Mouse (Mus musculus) heart, postnatal 4 days (tissue): Measurements from ENCODE around the gene Retreg1. TPM values are rescaled to one million over a fixed set of nuclear protein-coding genes. Genes with fewer than 3 reads are reported as not detected.
A peak's percentile ranks its signal among the peaks of the same experiment; 100 is the strongest.

Source experiments
- DNase-seq: peaks from one replicate; pipeline ENCODE4 v3.0.0; 2021
- total RNA-seq, 2 experiments: library from RNA; stranded (reverse); gene quantifications; 2 replicates each; pipeline ENCODE4 v1.2.3; 2021

Retreg1 gene
- total RNA-seq, 2 experiments from 2014 or later, result 112 to 141 TPM

DNA sequence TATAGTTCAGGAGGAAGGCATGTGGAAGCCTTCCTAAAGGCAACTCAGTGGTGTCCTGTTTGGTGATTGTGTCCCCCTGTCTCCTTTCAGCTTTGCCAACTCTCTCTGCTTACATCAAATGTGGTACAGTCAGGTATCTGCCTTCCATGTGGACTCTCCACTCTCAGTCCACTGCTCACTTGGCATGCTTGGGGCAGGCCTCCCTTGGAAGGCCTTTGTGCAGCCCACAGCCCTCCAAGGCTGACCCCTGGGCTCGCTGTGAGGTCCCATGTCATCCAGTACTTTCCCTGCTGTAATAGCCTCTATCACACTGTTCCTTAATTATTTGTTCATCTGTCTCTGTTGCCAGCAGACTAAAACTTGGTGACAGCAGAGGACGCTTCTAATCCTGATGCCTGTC lies 79.0 kb downstream of the Retreg1 start:
- DNase-seq, result no peak

DNA sequence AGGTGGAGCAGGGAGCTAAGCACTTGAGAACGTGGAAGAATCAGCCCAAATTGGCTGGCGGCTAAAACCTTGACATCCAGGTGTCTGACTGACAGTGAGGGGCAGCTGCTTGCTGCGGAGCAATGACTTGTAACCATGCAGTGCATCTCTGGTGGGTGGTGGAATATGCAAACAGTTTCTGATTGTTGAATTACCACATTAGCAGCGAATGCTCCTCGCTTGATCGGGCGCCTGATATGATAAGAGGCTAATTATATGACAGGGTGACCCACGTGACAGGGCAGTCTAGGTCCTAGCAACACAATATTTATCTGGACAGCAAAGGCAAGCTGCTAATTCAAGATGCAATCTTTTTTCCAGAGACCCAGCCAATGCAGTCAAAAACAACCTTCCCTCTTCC lies 80.9 kb downstream of the Retreg1 start:
- peak; percentile 8 for DNase-seq

DNA sequence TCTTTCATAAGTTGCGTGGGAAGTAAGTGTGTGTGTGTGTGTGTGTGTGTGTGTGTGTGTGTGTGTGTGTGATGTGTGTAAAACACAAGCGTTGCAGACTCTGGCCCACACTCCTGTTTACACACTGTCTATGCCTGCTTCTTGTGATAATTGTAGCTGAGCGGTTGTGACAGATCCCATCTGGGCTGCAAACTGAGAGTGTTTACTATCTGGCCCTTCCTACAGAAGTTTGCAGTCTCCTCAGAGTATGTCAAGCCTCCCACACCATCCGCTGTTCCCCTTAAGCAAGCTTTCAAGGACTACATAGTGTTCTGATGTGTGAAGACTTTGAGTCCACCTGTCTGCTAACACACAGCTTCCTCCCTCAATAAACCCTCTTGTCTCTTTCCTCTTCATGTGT lies 83.2 kb downstream of the Retreg1 start:
- DNase-seq, result no peak

DNA sequence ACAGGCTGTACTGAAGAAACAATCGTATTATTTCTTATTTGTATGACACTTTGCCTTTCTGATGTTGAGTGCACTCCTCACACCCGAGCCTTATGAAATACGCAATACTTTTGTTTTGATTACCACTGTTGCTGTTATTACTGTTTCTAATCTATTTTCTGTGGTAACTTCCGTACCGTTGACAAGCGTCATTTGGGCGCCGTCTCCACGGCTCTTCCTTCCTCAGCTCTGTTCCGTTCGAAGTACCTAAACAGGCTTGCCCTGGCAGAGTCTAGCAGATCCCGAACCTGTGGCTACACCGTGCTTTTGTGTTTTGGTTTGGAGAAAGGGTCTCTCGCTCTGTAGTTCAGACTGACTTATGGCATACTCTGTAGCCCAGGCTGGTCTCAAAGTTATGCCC lies 84.1 kb downstream of the Retreg1 start:
- DNase-seq, result no peak

DNA sequence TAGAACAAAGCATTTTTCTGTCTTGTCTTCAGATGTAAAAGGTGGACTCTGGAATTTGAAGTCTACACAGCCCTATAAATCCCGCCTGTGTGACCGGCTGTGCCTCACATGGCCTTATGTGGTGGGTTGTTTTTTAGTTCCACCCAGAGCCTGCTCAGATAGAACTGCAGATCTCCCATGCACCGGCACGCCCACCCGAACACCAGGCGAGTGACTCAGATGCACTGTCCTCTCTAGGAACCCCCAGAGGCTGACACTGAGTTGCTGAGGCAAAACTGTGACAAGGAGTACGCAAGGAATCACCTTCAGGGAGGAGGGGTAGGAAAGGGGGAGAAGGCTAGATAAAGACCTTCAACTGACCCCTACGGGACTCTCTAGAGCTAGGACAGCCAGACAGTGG lies 85.0 kb downstream of the Retreg1 start:
- no peak for DNase-seq

DNA sequence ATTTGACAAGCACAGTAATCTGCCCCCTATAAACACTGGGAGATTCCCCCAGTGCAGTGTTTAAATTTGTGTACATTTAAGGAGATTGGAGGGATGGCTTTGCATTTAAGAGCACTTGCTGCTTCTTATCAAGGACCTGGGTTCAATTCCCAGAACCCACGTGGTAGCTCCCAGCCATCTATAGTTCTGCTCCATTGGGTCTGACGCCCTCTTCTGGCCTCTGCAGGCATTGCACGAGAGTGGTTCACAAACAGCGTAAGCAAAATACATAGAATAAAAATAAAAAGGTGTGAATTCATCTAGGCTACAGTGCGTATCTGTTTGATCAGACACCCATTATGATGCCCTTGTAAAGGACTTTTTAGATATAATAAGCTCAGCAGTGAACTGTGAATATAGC lies 85.9 kb downstream of the Retreg1 start:
- DNase-seq, result no peak

DNA sequence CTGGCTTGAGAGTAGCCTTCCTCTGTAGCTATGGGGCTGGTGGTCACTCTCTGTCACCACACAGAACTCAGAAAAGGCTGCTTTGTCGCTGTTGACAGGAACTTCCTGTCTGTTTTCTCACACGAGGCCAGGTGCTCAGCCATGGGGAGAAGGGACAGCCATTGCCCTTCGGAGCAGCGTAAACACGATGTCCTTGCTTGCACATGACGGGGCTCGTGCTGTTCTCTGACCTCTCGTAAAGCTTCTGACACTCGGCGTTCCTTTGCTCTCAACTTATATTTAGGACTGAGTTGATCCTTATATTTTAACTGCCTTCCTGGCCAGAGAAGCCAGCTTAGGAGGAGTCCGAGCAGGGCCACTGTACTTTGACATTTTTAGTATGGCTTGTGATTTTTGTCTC lies 86.5 kb downstream of the Retreg1 start:
- no peak for DNase-seq

DNA sequence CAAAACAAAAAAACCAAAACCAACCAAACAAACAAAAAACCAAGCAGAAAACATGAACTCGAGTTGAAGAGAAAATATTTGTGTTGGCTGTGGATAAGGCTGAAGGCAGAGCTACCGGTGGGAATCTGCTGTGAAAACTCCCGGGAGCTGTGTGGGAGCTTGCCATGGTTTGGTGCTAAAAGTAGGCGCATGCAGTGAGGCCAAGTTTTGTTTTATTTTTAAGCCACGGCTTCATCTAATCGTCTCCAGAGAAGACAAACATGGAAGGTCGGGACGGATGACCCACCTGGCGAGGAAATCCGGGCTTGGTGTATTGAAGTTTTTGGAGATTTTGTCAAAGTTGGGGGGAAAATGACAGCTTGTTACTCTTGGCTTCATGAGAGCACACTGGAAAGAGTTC lies 87.0 kb downstream of the Retreg1 start:
- no peak for DNase-seq

DNA sequence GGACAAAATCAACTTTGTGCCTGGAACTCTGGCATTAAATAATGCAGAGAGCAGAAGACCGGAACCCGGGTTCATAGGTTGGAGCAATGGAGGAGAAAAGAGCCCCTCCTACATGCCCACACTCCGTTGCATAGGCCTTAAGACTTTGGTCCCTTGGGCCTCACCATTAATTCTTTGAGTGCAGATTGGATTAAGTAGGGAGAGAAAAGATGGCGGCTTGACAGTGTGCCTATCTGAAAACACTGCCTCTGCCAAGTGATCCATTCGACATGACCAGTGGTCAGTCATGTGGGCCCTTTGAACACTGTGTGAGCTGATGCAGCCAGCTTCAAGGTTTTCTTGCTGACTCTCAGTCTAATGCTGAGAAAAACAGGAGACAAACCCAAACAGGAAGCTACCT lies 87.7 kb downstream of the Retreg1 start:
- DNase-seq, result no peak

DNA sequence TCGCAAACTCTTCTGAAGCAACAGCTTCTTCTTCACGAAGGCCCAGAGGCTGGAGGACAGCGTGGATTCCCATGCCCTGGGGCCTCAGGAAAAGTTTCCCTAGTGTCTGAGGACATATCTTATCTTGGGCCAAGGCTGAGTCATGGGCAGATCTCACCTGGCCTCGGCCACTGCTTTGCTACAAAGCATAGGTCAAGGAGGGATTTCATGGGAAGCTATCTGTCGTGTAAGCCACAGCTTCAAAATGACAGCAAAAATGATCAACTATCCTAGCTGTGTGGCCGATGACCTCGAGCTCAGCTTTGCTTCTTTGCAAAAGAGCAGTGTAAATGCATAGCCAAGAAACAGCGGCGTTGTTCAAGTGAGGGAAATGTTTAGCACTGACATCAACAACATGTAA lies 89.5 kb downstream of the Retreg1 start:
- DNase-seq, result no peak

DNA sequence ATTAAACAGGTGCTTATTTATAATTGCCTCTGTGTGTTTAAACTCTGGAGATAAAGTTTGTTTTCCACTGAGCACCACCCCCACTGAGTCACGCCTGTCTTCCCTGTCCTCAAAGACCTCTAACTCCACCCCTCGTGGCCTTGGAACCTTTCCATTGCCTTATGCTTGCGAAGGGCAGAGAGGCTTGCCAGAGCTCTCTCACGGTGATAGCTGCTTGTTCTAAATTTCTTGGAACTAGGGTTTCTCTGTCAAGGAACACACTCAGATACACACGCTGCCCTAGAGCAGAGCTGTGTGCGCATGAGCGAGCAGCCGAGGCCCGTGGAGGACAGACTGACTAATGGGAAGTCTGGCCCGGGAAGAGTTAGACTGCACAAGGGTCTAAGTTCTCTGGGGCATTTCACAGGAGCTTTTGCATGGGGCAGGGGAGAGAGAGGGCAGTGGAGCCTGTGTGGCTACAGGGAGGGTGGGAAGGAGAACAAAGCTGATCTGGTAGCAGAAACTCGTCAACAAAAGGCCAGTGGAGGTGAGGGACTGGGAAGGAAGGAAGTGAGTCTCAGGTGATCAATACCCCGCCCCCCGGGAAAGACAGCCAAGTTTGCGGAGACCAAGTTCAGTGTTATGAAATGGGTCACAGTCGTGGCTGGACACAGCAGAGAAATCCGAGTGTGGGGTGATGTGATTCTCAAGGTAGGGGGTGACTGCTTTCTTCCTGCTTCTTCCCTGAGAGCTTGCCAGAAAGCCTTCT lies 90.1 kb downstream of the Retreg1 start:
- peak; percentile 86 for DNase-seq

DNA sequence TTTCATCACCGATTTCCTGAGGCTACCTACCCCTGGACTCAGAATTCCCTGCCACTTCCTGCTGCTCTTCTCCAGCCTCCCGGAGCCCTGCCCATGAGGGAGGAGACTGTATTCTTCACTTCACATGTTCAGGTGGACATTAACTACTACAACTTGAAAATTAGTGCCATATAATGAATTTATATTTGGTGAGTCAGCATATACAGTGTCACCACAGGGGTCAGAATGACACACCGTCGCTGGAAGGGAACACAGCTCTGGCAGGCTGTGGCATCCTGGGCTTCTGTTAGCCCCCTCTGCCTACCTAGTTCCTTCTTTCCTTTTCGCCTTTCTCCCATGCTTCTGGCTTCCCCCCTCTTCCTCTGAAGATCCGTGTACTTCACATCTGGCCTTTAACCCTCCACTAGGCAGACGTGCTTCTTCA lies 90.7 kb downstream of the Retreg1 start:
- no peak for DNase-seq

DNA sequence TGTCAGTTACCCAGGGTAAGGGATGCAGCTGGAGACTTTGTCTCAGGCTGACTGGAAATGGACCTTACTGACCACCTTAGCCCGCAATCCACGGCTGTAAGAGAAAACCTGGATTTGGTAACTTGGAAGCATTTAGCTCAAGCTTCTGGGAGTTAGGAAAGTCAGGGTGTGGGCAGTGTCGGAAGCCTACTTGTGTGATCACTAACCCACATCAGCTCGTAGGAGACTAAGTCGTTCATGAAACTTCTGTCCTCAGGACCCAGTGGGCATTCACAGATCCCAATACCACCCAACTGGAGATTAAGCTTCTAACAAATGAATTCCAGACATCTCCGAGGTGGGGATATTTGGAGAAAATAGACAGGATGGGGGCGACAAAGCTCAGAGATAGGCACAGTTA lies 91.4 kb downstream of the Retreg1 start:
- DNase-seq, result no peak

DNA sequence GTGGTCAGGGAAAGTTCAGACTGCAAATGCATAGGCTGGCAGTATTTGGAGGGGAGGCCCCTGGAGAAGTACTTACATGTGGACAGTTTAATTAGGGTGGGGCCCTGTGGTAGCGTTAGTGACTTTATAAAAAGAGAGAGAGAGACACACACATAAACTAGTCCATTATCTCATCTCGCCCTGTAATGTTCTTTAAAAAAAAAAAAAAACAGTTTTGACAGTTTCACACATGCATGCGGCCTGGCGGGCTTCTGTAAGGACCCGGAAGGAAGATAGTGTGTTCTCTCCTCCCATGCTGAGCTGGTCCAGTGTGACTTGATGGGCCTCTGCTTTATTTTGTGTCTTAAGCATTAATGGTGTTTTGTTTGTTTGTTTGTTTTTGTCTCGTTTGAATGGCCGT lies 95.5 kb downstream of the Retreg1 start:
- no peak for DNase-seq

DNA sequence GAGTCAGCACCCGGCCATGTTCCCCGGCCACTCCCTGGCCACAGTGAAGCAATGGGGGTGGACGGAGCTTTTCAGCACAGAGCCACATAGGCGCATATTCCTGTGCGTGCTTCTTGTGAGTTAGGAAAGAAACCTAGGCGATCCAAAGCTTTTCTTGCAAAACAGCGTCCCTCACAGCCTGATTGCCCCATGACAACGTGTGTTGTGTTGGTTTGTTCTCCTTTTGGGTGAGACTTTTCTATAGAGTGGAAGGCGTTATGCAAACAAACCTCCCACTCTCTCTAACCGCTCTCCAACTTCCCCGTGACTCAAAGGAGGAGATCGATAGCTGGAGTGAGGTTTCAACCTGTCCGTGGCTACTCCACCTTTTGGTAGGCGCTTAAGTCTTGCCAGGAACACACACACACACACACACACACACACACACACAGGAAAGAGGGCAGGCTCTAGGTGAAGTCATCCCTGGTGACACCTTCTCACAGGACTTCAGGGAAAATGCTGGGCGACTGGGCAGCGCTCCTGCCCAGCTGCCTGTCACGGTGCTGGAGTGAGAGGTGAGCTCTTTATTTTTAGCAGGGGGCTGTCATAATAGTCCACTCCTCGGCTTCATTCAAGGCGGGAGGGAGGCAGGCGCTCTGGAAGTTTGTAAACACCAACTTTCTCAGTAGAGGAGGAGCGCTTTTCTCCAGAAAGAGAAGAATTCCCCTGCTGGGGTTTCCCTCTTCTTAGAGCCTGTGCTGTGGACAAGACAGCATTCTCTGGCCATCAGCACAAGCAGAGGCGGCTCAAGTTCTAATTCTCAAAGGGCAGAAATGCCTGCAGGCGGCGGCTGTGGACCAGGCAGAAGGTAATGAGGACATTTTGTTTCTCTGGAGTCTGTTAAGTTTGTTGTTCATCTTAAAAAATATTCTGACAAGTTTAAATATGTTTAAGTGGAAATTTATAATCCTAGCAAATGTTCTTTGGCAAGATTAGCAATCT lies 97.7 kb downstream of the Retreg1 start:
- DNase-seq, result peak; percentile 69

DNA sequence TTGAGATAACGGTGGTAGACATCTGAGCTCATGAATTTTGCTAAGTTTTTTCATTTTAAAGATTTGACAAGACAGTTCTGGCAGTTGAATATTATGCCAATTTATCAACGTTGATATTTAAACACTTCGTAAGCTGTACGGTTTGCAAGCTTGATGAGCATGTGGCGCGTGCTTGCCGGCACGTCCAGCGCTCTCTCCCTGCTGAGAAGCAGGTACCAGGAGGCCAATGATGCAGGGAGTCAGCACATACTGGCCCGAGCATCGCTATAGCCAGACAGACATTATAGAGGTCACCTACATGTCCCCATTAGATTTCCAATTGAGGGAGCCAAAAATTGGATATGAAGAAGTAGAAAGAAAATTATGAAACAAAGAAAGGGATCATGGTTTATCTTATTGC lies 98.5 kb downstream of the Retreg1 start:
- no peak for DNase-seq

DNA sequence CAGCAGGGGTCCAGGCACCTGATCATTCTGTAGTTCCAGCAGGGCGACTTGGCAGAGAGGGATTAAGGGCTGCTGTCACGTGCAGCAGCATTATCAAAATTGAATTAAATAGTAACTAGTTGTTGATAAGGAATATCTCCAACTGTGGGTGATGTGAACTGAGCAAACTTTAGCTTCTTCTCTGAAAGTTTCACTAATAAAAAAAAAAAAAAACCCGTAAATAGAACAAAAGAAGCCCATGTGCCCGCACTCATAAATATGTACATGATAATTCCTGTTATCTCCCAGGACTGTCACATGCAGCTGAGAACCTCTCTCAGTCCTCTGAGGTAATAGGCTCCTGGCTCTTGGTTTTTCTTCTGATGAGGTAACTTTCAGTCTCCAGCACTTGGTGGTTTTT lies 99.4 kb downstream of the Retreg1 start:
- DNase-seq, result no peak

DNA sequence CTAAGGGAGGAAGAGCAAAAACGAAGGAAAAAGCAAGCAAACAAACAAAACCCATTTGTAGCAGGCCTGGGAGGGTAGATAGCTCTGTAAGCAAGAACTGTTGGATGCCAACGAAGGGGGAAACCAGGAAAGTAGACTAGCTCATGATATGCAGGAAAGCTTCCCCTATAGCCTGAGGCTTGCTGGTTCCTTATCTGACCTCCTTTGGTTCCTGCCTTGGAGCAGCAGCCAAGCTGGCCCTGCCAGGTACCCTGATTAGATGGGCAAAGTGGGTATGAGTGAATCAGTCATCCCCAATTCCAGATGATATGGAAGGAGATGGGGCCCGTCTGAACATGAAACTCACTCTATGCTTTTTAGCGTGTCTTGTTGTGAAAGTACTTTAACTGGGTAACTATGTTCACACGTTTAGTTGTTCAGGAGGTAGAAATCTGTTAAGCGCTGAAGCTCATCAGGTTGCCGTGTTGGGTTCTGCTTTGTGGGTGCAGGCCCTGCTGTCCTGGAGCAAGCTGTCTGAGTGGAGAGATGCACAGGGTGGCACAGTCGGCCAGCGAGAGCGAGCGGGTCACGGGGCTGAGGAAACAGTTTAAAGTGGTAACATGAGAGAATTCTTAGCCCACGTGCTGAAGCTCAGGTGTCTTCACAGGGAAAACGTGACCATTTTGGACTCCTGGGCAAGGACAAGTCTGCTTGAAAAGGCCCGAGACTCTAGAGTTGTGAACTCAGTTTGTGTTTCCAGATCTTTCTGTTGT lies 100.6 kb downstream of the Retreg1 start:
- no peak for DNase-seq

DNA sequence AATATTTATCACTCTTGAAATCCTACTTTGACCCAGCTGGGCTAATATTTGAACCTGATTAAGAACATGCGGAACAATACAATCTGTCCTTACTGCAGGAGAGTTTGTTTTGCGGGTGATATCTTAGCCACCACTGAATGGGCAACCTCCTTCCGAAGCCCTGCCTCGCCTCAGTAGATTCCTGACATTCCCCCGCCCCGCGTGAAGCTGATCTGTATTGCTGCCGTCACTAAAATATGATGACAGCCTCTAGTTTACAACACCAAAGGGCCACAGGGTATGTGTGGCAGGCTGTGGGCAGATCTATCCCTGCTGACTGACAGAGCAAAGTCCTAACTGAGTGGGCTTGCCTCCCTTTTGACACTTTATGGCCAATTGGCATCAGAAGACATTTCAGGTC lies 102.2 kb downstream of the Retreg1 start:
- peak; percentile 58 for DNase-seq

DNA sequence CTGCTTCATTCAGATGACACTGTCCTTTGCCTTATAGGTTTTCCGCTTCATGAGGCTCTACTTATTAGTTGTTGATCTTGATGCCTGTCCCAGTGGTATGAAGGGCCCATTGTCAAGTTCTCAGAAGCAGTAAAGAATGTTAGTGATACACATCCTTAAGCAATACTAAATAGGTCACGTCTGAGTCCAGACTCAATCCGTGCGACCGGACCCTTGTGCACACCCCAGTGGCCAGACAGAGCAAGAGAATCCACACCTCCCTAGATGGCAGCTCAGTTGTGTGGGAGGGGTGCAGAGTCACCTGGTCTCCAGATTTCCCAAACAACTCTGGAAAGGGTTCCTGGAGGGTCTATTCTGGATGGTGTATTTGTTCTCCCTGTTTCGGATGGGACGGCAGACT lies 103.5 kb downstream of the Retreg1 start:
- no peak for DNase-seq

DNA sequence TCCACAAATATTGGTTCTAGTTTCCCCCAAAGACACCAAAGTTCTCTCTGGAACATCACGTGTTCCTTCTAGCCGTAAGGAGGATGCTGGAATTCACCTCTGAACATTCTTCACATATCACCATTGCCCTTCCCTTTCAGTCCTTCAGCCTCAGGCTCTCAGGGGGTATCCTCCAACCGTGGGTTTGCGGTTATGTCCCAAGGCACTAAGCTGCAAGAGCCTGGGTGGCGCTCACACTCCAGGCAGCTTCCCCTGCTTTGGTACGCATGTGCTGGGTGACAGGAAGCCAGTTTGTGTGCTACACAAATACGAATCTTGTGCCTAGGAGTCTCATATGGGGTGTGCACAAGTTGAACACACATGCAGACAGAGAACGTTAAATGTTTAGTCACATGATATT lies 104.4 kb downstream of the Retreg1 start:
- DNase-seq, result no peak

DNA sequence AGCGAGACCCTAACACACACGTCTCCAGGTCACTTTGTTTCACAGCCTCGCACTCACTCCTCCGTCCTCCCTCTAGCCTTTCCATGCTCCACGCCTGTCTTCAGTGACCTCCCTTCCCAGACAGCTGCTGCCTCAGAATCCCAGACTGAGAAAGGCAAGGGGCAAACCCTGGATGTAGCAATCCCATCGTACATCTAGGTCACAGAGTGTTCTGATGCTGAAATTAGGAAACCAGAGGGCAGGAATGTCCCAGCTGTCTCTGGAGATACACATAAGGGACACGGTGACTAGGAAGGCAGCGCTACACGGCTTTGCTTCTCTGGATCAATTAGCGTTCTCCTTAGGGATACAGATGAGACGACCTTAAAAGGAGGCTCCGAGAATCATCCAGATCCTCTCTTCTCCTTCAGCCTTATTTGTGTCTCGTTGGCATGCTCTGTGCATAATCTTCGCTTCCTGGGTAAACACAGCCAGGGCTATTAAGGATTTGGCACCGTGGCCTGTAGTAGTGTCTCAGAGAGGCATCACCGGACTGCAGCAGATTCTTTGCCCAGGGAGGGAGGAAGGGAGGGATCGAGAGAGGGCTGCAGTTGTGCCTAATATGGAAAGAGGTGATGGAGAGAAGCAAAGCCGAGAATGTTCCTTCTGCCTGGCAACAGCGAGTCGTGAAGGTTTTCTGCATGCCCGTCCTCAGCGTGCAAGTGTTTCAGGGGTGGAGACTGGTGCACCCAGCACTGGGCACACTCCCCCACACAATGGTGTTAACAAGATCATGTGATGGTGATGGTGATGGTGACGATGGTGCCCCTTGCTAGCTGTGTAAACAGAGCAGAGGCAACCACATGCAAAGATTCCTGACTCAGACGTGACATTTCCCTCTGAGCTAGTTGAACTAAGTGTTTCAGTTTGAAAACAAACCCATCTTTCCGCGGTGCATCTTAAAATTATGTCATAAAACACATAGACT lies 105.6 kb downstream of the Retreg1 start:
- DNase-seq, result no peak
